Mouse (Mus musculus) embryonic fibroblast, embryonic 13.5 days (primary cell): ENCODE measurements at regions not wholly inside any gene's neighbourhood (a gene's known extent, or its start where the extent isn't known, plus 50 kb on each side); places are given as distances from the start of the nearest gene placed in this dataset.

Experiments
- CTCF ChIP-seq: IDR thresholded peaks from 2 replicates; pipeline ENCODE4 v1.5.1; 2011; ENCODE audit warnings: mild to moderate bottlenecking, control low read depth, low read length, moderate library complexity, borderline replicate concordance; ENCODE audit not compliant: insufficient read depth
- POLR2A ChIP-seq: IDR thresholded peaks from 2 replicates; pipeline ENCODE4 v1.6.1; 2011; ENCODE audit warnings: low read depth, mild to moderate bottlenecking, control low read depth, low read length, moderate library complexity

DNA sequence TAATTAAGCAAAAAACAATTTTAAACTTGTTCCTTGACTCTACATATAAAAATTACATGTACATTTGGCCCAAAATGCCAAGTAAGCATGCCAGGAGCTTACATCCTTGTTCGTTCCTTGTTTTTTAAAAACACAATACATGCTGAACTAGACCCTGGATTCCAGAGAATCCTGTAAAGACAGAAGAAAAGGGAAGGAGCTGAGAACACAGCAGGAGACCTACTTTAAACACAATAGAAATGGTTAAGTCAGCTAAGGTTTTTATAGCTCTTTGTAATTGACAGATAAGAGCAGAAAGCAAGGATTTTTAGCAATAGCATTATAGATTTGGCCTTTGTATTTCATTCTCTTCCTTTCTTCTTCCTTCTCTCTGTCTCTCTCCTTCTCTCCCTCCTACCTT, 292.5 kb upstream of the Meis2 start:
- TF ChIP-seq POLR2A (no peak), CTCF (no peak)
